ENCODE assay signal across 14 mouse cellular contexts in genomic region chr8:122111745-122112144, GRCm38 (mm10).
DNase-seq lines count a peak whose midpoint lies in the region; ATAC-seq and TF ChIP-seq lines count a peak whose summit lies in the region.
"Had no signal": no experiment of that assay in that cellular context is flagged by ENCODE, and none has a peak within 500 bp of the region (broad histone marks: within the 10 kb centered on the region; RNA-seq: fewer than 3 reads in every experiment).

No protein-coding gene starts in this region.

- H3K27me3 ChIP-seq in hindbrain, embryonic 10.5 days (ENCODE audit: insufficient read depth, poor library complexity, severe bottlenecking): peaks cover 9% of the 10 kb centered on the region; the same call in 1 of the 2 replicates
- no peaks in the 10 kb centered on the region for H3K27me3 ChIP-seq in hindbrain, embryonic 11.5 days (ENCODE audit: control insufficient read depth, insufficient read depth, low read length)
- H3K27me3 ChIP-seq: embryonic facial prominence, embryonic 12.5 days; midbrain, embryonic 13.5 days had no signal

- ATAC-seq in hindbrain, embryonic 11.5 days (ENCODE audit: low FRiP score): no peak
- ATAC-seq in frontal cortex, adult (ENCODE audit: low TSS enrichment): no peak
- ATAC-seq: midbrain, embryonic 13.5 days had no signal

- no peak overlapping the region for H3K9ac ChIP-seq in hindbrain, embryonic 11.5 days (ENCODE audit: low read depth, low read length)
- H3K9ac ChIP-seq: embryonic facial prominence, embryonic 12.5 days; limb, embryonic 12.5 days; liver, embryonic 14.5 days; midbrain, embryonic 13.5 days had no signal

- no peaks in the 10 kb centered on the region for H3K9me3 ChIP-seq in hindbrain, embryonic 10.5 days
- H3K9me3 ChIP-seq in hindbrain, embryonic 11.5 days (ENCODE audit: control insufficient read depth, low read length): no peaks in the 10 kb centered on the region
- H3K9me3 ChIP-seq: embryonic facial prominence, embryonic 12.5 days; limb, embryonic 12.5 days; midbrain, embryonic 13.5 days had no signal

- DNase-seq in hindbrain, embryonic 10.5 days (ENCODE audit: low spot score): no peak
- DNase-seq in hindbrain, embryonic 11.5 days (ENCODE audit: low spot score): no peak
- DNase-seq in MN1 (ENCODE audit: low spot score): peak; percentile 96
- DNase-seq in gastrocnemius, adult 8-10 months (ENCODE audit: low spot score in 2 of 2): peak; percentile 37 to 40
- no peak for DNase-seq in urinary bladder, postnatal 25 days (ENCODE audit: low spot score)
- DNase-seq: cerebellum, adult 11-12 months; right cerebral cortex, postnatal 14 days had no signal

- no peak overlapping the region for H3K4me2 ChIP-seq in hindbrain, embryonic 11.5 days (replicated peaks; ENCODE audit: low read depth, low read length)
- H3K4me2 ChIP-seq: embryonic facial prominence, embryonic 12.5 days; limb, embryonic 12.5 days; midbrain, embryonic 13.5 days had no signal

- H3K4me3 ChIP-seq in hindbrain, embryonic 10.5 days: no peak overlapping the region
- no peak overlapping the region for H3K4me3 ChIP-seq in hindbrain, embryonic 11.5 days (ENCODE audit: low read depth, low read length)
- H3K4me3 ChIP-seq in olfactory bulb, adult 2 months (ENCODE audit: insufficient read depth, low read depth, low read length): no peak overlapping the region
- H3K4me3 ChIP-seq: embryonic facial prominence, embryonic 12.5 days; left cerebral cortex, adult 2 months; limb, embryonic 12.5 days; midbrain, embryonic 13.5 days had no signal

- WGBS in hindbrain, embryonic 10.5 days: 68% methylated on average over 11 of the region's 11 CpGs
- WGBS in hindbrain, embryonic 11.5 days: 69% methylated on average over 11 of the region's 11 CpGs
- WGBS in olfactory bulb, adult 2 months: 35% methylated on average over 11 of the region's 11 CpGs

- peaks cover 31% of the 10 kb centered on the region for H3K4me1 ChIP-seq in hindbrain, embryonic 10.5 days (replicated peaks)
- no peaks in the 10 kb centered on the region for H3K4me1 ChIP-seq in hindbrain, embryonic 11.5 days (replicated peaks; ENCODE audit: control insufficient read depth, insufficient read depth, low read length)
- peaks cover 28% of the 10 kb centered on the region for H3K4me1 ChIP-seq in olfactory bulb, adult 2 months (ENCODE audit: control insufficient read depth, insufficient read depth, low read length)
- H3K4me1 ChIP-seq: embryonic facial prominence, embryonic 12.5 days; midbrain, embryonic 13.5 days had no signal

- no peaks in the 10 kb centered on the region for H3K36me3 ChIP-seq in hindbrain, embryonic 10.5 days
- H3K36me3 ChIP-seq in hindbrain, embryonic 11.5 days (ENCODE audit: control insufficient read depth, insufficient read depth, low read length): no peaks in the 10 kb centered on the region
- H3K36me3 ChIP-seq: embryonic facial prominence, embryonic 12.5 days; limb, embryonic 12.5 days; midbrain, embryonic 13.5 days had no signal

- no peak for TF ChIP-seq POLR2A in olfactory bulb, adult 2 months (IDR thresholded peaks at IDR 0.05; ENCODE audit: insufficient read depth, low read depth, low read length)

- TF ChIP-seq CTCF in olfactory bulb, adult 2 months (IDR thresholded peaks at IDR 0.05; ENCODE audit: insufficient read depth, low read depth, low read length): no peak

- peak overlapping the region; percentile 9; the same call in 1 of the 2 replicates for H3K27ac ChIP-seq in hindbrain, embryonic 10.5 days
- no peak overlapping the region for H3K27ac ChIP-seq in hindbrain, embryonic 11.5 days (ENCODE audit: low read depth, low read length)
- H3K27ac ChIP-seq in olfactory bulb, adult 2 months (ENCODE audit: insufficient read depth, low read depth, low read length): peak overlapping the region; percentile 78
- H3K27ac ChIP-seq: embryonic facial prominence, embryonic 12.5 days; left cerebral cortex, adult 2 months; limb, embryonic 12.5 days; liver, embryonic 14.5 days; midbrain, embryonic 13.5 days had no signal

Comparison
In these comparisons a context has a peak if more than half of its experiments do, and no peak if none do; other contexts are left out.
1. DNase-seq: peak in MN1 (single experiment) and gastrocnemius, adult 8-10 months (2 of 2); none in hindbrain, embryonic 10.5 days (single experiment), hindbrain, embryonic 11.5 days (single experiment) and urinary bladder, postnatal 25 days (single experiment).